Mouse (Mus musculus) cerebellum, adult 2 months (tissue): ENCODE measurements at regions not wholly inside any gene's neighbourhood (a gene's known extent, or its start where the extent isn't known, plus 50 kb on each side); places are given as distances from the start of the nearest gene placed in this dataset.

Source experiments
- CTCF ChIP-seq: fragments of 200-500 bp; IDR thresholded peaks from 2 replicates; pipeline ENCODE4 v1.5.1; 2011; ENCODE audit warnings: low read depth, mild to moderate bottlenecking, control low read depth, low read length, moderate library complexity, borderline replicate concordance; ENCODE audit not compliant: insufficient read depth
- POLR2A ChIP-seq: fragments of 200-500 bp; IDR thresholded peaks from 2 replicates; pipeline ENCODE4 v1.6.1; 2011; ENCODE audit warnings: low read length, control low read depth, borderline replicate concordance; ENCODE audit not compliant: insufficient read depth

DNA sequence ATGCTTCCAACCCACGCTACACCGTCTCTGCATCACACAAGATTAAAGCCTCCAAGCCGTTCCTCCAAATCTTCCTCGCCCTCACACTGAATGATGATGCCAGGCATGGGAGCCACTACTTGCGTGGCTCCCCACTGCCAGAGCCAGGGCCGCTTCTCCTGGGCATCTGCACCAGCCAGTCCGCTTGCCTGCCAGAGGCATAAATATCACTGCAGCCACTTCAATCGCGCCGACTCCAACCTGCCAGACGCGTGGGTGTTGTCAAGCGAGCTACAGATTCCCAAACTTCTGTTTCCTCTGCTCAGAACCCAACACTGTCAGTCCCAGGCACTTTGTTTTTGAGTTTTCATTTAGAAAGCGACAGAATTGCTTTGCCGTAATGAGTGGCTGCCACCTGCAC is 99.3 kb downstream of the Drd1 start:
- TF ChIP-seq CTCF = no peak
- no peak for TF ChIP-seq POLR2A
